9 mouse cellular contexts compared by ENCODE assay signal in the genomic region with DNA sequence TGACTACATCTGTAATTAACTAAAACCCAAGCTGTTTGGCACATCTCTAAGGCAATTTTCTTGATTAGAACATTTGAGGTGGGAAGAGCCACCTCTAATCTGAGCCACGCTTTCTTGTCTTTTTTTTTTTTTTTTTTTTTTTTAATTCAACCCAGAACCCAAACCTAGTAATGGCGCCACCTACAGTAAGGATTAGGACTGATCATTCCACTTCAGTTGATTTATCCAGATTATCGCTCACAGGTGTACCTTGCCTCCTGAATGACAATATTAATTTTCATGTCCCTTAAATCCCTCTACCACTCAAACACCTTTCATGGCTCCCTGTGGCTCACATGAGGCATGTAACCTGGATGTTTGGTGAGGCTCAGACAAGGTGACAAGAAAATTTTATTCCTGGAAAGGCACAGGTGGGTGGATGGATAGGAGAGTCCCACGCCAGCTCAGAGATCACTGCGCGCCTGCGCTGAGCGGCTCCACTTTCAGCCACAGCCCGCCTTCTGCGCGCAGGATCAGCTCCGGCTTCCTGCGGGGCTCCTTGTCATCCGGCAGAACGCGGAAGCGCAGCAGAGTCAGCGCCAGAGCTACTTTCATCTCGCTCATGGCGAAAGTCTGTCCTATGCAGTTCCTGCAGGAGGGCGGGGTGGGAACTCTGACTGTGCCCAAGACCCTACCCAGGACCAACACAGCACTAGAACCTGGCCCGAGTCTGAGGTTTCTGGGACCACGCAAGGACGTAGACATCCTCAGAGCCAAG. TPM values are rescaled to one million over a fixed set of nuclear protein-coding genes. Genes with fewer than 3 reads are reported as not detected.
DNase-seq lines count a peak whose midpoint lies in the region; ATAC-seq lines count a peak whose summit lies in the region.
"Had no signal": no experiment of that assay in that cellular context is flagged by ENCODE, and none has a peak within 500 bp of the region (broad histone marks: within the 10 kb centered on the region; RNA-seq: fewer than 3 reads in every experiment).

No protein-coding gene starts in this region.

- no peaks in the 10 kb centered on the region for H3K27me3 ChIP-seq in intestine, embryonic 16.5 days (replicated peaks; ENCODE audit: control insufficient read depth, insufficient read depth, low read length)

- no peak overlapping the region for H3K27ac ChIP-seq in intestine, embryonic 16.5 days (ENCODE audit: low read length)

- H3K4me1 ChIP-seq in intestine, embryonic 16.5 days (ENCODE audit: control insufficient read depth, insufficient read depth, low read length) = no peaks in the 10 kb centered on the region

- H3K9ac ChIP-seq in intestine, embryonic 16.5 days (ENCODE audit: low read depth, low read length) = peak overlapping the region; percentile 70

- peak; percentile 92 for ATAC-seq in granulocyte monocyte progenitor cell, adult 5-6 weeks (replicated peaks; ENCODE audit: poor library complexity, severe bottlenecking)
- ATAC-seq in intestine, embryonic 16.5 days = peak; percentile 87
- ATAC-seq in megakaryocyte progenitor cell, adult 5-6 weeks (replicated peaks; ENCODE audit: poor library complexity) = peak; percentile 94

- no peaks in the 10 kb centered on the region for H3K36me3 ChIP-seq in intestine, embryonic 16.5 days (ENCODE audit: control insufficient read depth, insufficient read depth, low read length)

- H3K4me3 ChIP-seq in intestine, embryonic 16.5 days (ENCODE audit: low read length) = peak overlapping the region; percentile 48

- peak overlapping the region; percentile 51 for H3K4me2 ChIP-seq in intestine, embryonic 16.5 days (ENCODE audit: low read depth, low read length)

- WGBS in intestine, embryonic 16.5 days = 17% methylated on average over 24 of the region's 24 CpGs

- DNase-seq in T-cell, adult 2 months (ENCODE audit: low spot score) = peak; percentile 61
- peak; percentile 77 to 84 for DNase-seq in cerebellum, postnatal 25 days
- peak; percentile 75 to 81 for DNase-seq in left cerebral cortex, postnatal 25 days (ENCODE audit: low spot score in 2 of 2)
- peak; percentile 70 for DNase-seq in right cerebral cortex, postnatal 4 days
- DNase-seq in yolk sac, embryonic 10.5 days (ENCODE audit: low spot score) = peak; percentile 32

- no peaks in the 10 kb centered on the region for H3K9me3 ChIP-seq in intestine, embryonic 16.5 days (ENCODE audit: control insufficient read depth, low read length)

- intact Hi-C loops in left cerebral cortex, postnatal 25 days (cut with DNase I) = no loop called here

RNA-seq across cellular contexts. Expression of gene Cyp4f18, which starts 21.1 kb away (rescaled TPM):
- total RNA-seq in granulocyte monocyte progenitor cell, adult 5-6 weeks (2014; fragmentation: Nextera tagmentation) = 11.7 and 15.8 TPM in 2 replicates
- 6.5 and 7.1 TPM in 2 replicates for total RNA-seq in granulocyte monocyte progenitor cell, adult 5-6 weeks (2017)
- 3.3 and 3.8 TPM in 2 replicates for polyA plus RNA-seq in intestine, embryonic 16.5 days (2015; fragmentation: Nextera tagmentation; extraction: Ambion mirVana)
- not detected for total RNA-seq in left cerebral cortex, postnatal 25 days (2021)
- total RNA-seq in megakaryocyte progenitor cell, adult 5-6 weeks (2015) = 6.5 and 10.8 TPM in 2 replicates
- total RNA-seq in megakaryocyte progenitor cell, adult 5-6 weeks (2017) = 2.0 and 5.6 TPM in 2 replicates

RNA-seq across cellular contexts. Expression of gene Zfp961, which starts 37.5 kb away (rescaled TPM):
- total RNA-seq in granulocyte monocyte progenitor cell, adult 5-6 weeks (2014; fragmentation: Nextera tagmentation) = 34.4 and 35.7 TPM in 2 replicates
- 23.0 and 31.3 TPM in 2 replicates for total RNA-seq in granulocyte monocyte progenitor cell, adult 5-6 weeks (2017)
- 24.9 and 25.0 TPM in 2 replicates for polyA plus RNA-seq in intestine, embryonic 16.5 days (2015; fragmentation: Nextera tagmentation; extraction: Ambion mirVana)
- 10 to 100 TPM; 13.5 to 14.2 TPM for total RNA-seq in left cerebral cortex, postnatal 25 days (2021)
- 38.2 and 39.2 TPM in 2 replicates for total RNA-seq in megakaryocyte progenitor cell, adult 5-6 weeks (2015)
- total RNA-seq in megakaryocyte progenitor cell, adult 5-6 weeks (2017) = 16.1 and 27.8 TPM in 2 replicates

RNA-seq across cellular contexts. Expression of gene Olfr372, which starts 52.7 kb away (rescaled TPM):
- not detected in 2 replicates for total RNA-seq in granulocyte monocyte progenitor cell, adult 5-6 weeks (2014; fragmentation: Nextera tagmentation)
- not detected in 2 replicates for total RNA-seq in granulocyte monocyte progenitor cell, adult 5-6 weeks (2017)
- not detected in 2 replicates for polyA plus RNA-seq in intestine, embryonic 16.5 days (2015; fragmentation: Nextera tagmentation; extraction: Ambion mirVana)
- not detected for total RNA-seq in left cerebral cortex, postnatal 25 days (2021)
- not detected in 2 replicates for total RNA-seq in megakaryocyte progenitor cell, adult 5-6 weeks (2015)
- not detected in 2 replicates for total RNA-seq in megakaryocyte progenitor cell, adult 5-6 weeks (2017)
- total RNA-seq: gastrocnemius, postnatal 36 days had no signal
